Mouse (Mus musculus) stomach, postnatal 0 days (tissue): ENCODE measurements around the gene Selenon.

Experiments
- CTCF ChIP-seq: IDR thresholded peaks from 2 replicates; pipeline ENCODE4 v1.5.1; 2016; ENCODE audit warnings: antibody characterized with exemption, low read depth, mild to moderate bottlenecking, moderate library complexity
- EP300 ChIP-seq: optimal IDR thresholded peaks from 2 replicates; pipeline ENCODE3; 2016; ENCODE audit warnings: antibody characterized with exemption

- TF ChIP-seq CTCF: no peak
- no peak for TF ChIP-seq EP300
Observed at GRCm38 (mm10) chr4:134601404-134601803, 49.4 kb upstream of the Selenon start.
